Mouse (Mus musculus) large intestine, adult 2 months (tissue): Measurements from ENCODE around the gene Defa21. TPM values are rescaled to one million over a fixed set of nuclear protein-coding genes. Genes with fewer than 3 reads are reported as not detected.
"Not testable (repeated sequence)": the region's sequence is repeated elsewhere in the genome, so short reads cannot be mapped to it uniquely, and the experiment has no call there.

Experiments used
- DNase-seq: peaks from one replicate; pipeline ENCODE4 v3.0.0-alpha.2; 2012; ENCODE audit warnings: low read depth, low spot score
- WGBS: fragments of 180-500 bp; shearing (Covaris S2); methylation state at CpG from one replicate; pipeline ENCODE4 v1.1.7; 2018; 5-methylcytosine and 5-hydroxymethylcytosine counted together
- polyA plus RNA-seq: library from polyadenylated mRNA; depleted of rRNA; stranded (reverse); fragments of >200 nt; gene quantifications from 2 replicates; pipeline ENCODE4 v1.2.3, GENCODE M21; 2012; rRNA removed

The Defa21 gene
- 11,975 TPM in 1 of 2 replicates, not detected in the other for polyA plus RNA-seq

DNA sequence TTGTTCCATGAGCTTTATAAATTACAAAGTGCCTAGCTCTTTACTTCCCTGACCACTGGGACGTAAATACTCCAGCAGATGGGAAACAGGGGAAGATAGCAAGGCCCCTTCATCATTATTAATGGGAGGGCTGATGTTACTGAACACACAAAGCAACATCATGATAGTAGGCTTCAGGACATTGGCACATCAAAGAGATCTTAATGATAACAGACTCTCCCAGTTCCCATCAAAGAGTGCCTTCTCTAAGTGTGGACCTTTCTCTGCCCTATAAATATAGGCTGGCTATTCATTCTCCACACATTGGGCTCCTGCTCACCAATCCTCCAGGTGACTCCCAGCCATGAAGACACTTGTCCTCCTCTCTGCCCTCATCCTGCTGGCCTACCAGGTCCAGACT lies at the start of gene Defa21:
TSS of gene Defa21 (plus strand) at position 301 of the 400 bp plus-strand sequence.
- DNase-seq: not testable (repeated sequence)
- no CpG with 5 or more reads among the region's 1 CpGs for WGBS

DNA sequence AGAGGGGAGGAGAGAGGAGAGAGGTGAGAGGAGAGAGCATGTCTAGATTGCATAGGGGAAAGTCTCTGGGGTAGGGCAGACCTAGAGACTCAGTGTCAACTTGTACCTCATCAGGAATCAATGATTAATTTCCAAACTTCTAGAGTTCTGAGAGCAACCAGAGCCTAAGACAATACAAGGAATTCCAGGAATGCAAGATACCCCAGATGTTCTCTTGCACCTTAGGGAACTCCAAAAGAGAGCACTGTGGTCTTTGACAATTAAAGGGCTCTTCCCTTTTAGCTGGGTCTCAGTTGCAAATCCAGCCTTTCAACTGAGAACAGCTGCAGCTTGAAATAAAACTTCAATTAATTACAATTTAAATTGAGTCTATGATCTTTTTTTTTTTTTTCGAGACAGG lies 45.5 kb upstream of the Defa21 start:
- no peak for DNase-seq
- WGBS: 17% methylated on average over 1 of the region's 1 CpGs

DNA sequence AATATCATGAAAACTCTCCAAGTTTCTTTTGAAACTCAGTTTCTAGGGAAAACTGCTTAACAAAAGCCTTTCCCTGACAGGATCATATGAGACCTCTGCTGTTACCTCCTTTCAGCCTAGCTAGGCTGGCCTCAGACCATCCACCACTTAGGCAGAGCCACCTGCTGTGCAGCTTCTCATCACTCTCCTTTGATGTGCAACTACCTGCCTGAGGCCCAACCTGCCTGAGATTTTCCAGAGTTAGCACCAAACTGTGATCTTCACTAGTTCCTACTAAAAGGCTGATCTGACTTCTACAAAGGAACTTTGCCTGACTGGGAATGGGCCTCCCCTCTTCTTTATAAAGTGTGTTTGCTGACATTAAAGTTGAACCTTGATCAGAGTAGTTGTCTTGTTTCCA lies 31.3 kb upstream of the Defa21 start:
- DNase-seq: not testable (repeated sequence)

DNA sequence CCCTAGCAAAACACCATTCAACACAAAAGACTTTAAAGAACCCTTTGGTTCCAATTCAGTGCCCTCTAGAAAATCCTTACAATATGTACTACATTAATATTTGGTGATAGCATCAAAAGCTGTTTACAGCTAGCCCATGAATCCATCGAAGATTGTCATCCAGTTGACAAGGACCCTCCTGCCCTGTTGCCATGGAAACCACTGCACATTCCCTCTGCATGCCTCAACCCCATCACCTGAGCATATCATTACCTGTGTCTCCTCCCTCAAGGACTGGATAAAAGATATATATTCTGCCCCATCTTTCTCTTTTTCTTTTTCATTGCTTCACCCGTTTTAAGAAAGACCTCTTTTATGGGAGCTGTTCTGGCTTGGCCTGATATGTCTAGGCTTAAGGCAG lies 28.6 kb upstream of the Defa21 start:
- WGBS: 64% methylated on average over 2 of the region's 2 CpGs
- DNase-seq: no peak

DNA sequence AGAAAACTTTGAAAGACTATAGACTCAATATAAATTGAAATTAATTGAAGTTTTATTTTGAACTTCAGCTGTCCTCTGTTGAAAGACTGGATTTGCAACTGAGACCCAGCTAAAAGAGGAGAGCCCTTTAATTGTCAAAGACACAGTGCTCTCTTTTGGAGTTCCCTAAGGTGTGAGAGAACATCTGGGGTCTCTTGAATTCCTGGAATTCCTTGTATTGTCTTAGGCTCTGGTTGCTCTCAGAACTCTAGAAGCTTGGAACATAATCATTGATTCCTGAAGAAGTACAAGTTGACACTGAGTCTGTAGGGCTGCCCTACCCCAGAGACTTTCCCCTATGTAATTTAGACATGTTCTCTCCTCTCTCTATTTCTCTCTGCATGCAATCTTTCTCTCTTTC lies 28.1 kb upstream of the Defa21 start:
- DNase-seq: no peak

DNA sequence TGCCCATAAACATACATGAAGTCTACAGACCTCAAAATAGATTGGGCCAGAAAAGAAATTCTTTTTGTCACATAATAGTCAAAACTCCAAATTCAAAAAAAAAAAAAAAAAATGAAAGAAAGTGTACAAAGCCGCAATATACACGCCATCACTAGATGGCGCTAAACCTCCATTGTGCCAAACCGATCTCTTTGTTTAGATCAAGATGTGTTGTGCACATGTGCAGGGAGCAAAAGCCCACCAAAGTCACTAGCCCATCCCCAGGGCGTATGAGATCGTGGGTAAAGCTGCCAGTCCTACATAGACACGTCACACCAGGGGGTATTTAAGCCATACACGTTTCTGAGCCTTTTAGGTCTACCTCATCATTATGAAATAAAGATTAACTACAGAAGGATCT lies 24.2 kb upstream of the Defa21 start:
- WGBS: 56% methylated on average over 8 of the region's 8 CpGs
- DNase-seq: no peak

DNA sequence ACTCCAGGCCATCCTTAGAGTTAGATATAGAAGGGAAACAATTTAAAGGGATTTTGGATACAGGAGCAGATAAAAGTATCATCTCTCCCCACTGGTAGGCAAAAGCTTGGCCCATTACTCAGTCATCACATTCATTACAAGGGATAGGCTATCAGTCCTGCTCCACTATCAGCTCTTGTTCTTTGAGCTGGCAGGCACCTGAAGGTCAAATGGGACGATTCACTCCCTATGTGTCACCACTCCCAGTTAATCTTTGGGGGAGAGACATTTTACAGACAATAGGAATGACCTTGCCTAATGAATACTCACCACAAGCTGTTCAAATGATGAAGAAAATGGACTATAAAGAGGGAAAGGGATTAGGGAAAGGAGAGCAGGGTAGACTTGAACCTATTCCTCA lies 18.5 kb upstream of the Defa21 start:
- no peak for DNase-seq
- 16% methylated on average over 1 of the region's 1 CpGs for WGBS

DNA sequence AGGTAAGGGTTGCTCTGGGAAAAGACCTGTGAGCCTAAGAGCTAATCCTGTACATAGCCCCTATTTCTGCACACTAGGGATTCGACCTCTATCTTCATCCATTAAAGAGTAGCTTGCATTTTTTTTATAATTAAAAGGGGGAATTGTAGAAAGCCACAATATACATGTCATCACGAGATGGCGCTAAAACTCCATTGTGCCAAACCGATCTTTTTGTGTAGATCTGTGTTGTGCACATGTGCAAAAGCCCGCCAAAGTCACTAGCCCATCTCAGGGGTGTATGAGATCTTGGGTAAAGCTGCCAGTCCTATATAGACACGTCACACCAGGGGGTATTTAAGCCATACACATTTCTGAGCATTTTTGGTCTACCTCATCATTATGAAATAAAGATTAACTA lies 16.8 kb upstream of the Defa21 start:
- not testable (repeated sequence) for DNase-seq
- WGBS: 45% methylated on average over 6 of the region's 6 CpGs

DNA sequence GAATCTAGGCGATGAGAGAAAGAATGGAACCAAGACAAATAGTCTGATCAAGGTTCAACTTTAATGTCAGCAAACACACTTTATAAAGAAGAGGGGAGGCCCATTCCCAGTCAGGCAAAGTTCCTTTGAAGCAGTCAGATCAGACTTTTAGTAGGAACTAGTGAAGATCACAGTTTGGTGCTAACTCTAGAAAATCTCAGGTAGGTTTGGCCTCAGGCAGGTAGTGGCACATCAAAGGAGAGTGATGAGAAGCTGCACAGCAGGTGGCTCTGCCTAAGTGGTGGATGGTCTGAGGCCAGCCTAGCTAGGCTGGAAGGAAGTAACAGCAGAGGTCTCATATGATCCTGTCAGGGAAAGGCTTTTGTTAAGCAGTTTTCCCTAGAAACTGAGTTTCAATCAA lies 14.8 kb upstream of the Defa21 start:
- 52% methylated on average over 1 of the region's 1 CpGs for WGBS
- DNase-seq: not testable (repeated sequence)

DNA sequence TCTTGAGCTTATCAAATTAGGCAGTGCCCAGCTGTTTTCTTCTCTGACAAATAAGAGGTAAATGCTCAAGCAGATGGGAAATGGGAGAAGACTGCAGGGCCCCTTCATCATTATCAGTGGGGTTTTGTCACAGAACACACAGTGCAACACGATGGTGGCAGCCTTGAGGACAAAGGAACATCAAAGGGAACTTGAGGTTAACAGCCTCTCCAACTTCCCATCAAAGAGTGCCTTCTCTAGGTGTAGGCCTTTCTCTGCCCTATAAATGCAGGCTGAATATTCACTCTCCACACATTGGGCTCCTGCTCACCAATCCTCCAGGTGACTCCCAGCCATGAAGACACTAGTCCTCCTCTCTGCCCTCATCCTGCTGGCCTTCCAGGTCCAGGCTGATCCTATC lies 29.4 kb downstream of the Defa21 start, which contains the start of gene Defa23:
TSS of gene Defa23 (plus strand) at position 301 of the 400 bp plus-strand sequence.
- DNase-seq: not testable (repeated sequence)
- WGBS: no CpG with 5 or more reads among the region's 1 CpGs

DNA sequence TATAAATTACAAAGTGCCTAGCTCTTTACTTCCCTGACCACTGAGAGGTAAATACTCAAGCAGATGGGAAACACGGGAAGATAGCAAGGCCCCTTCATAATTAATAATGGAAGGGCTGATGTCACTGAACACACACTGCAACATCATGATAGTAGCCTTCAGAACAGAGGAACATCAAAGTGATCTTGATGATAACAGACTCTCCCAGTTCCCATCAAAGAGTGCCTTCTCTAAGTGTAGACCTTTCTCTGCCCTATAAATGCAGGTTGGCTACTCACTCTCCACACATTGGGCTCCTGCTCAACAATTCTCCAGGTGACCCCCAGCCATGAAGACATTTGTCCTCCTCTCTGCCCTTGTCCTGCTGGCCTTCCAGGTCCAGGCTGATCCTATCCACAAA lies 39.4 kb downstream of the Defa21 start, which contains the start of gene Defa35:
TSS of gene Defa35 (plus strand) at position 301 of the 400 bp plus-strand sequence.
- WGBS: 90% methylated on average over 1 of the region's 1 CpGs
- not testable (repeated sequence) for DNase-seq

Other genes with a start within 250 kb of the Defa21 start
- gene Defb33, start 132.9 kb upstream of the Defa21 start, polyA plus RNA-seq: not detected in 2 replicates
- gene Gm15056, start 122.9 kb upstream of the Defa21 start, polyA plus RNA-seq: 0.94 TPM in 1 of 2 replicates, not detected in the other
- not detected in 2 replicates for gene Gm6040, start 103.5 kb upstream of the Defa21 start, polyA plus RNA-seq
- gene AY761185, start 80.8 kb upstream of the Defa21 start, polyA plus RNA-seq: 1.0 TPM in 1 of 2 replicates, not detected in the other
- 3,983 and 4,387 TPM in 2 replicates for gene Defa23, start 29.5 kb downstream of the Defa21 start, polyA plus RNA-seq
- 17.6 and 759 TPM in 2 replicates for gene Defa35, start 39.5 kb downstream of the Defa21 start, polyA plus RNA-seq
- not detected in 2 replicates for gene Defa25, start 58.9 kb downstream of the Defa21 start, polyA plus RNA-seq
- gene Gm14851, start 70.5 kb downstream of the Defa21 start, polyA plus RNA-seq: 11.0 and 2,603 TPM in 2 replicates
- 502 and 3,193 TPM in 2 replicates for gene Defa30, start 109.1 kb downstream of the Defa21 start, polyA plus RNA-seq
- gene Defa22, start 136.7 kb downstream of the Defa21 start, polyA plus RNA-seq: 19.9 and 10,493 TPM in 2 replicates
- gene Defa31, start 166.1 kb downstream of the Defa21 start, polyA plus RNA-seq: not detected in 2 replicates
- gene Gm15293, start 176.0 kb downstream of the Defa21 start, polyA plus RNA-seq: 104 and 114 TPM in 2 replicates
- gene Gm15292, start 224.2 kb downstream of the Defa21 start, polyA plus RNA-seq: 78.8 and 122 TPM in 2 replicates